Mouse (Mus musculus) kidney, postnatal 0 days (tissue): ENCODE measurements around the gene Rexo4. TPM values are rescaled to one million over a fixed set of nuclear protein-coding genes. Genes with fewer than 3 reads are reported as not detected.
A peak's percentile ranks its signal among the peaks of the same experiment; 100 is the strongest.

Source experiments
- ATAC-seq: fragments of 200-750 bp; cut with Nextera tagmentation; replicated peaks from 2 replicates; pipeline ENCODE4 v1.8.0; 2017; ENCODE audit warnings: low read depth, moderate number of reproducible peaks, moderate TSS enrichment, moderate library complexity; ENCODE audit not compliant: low FRiP score
- DNase-seq: peaks from one replicate; pipeline ENCODE4 v3.0.0-alpha.2; 2016; ENCODE audit warnings: low spot score
- H3K27ac ChIP-seq: fragments of 300-500 bp; sonication (generic); 2 replicates; pipeline ENCODE4 v1.5.1; 2014; ENCODE audit warnings: mild to moderate bottlenecking
- H3K27me3 ChIP-seq: fragments of 300-500 bp; sonication (generic); 2 replicates; pipeline ENCODE4 v1.6.1; 2014; ENCODE audit warnings: low read length, mixed read lengths; ENCODE audit not compliant: insufficient read depth
- H3K36me3 ChIP-seq: fragments of 300-500 bp; sonication (generic); 2 replicates; pipeline ENCODE4 v1.6.1; 2014; ENCODE audit warnings: low read length, mixed read lengths; ENCODE audit not compliant: insufficient read depth
- H3K4me1 ChIP-seq: fragments of 300-500 bp; sonication (generic); replicated peaks from 2 replicates; pipeline ENCODE4 v1.6.1; 2014; ENCODE audit warnings: antibody characterized with exemption, low read length, mixed read lengths; ENCODE audit not compliant: insufficient read depth
- H3K4me2 ChIP-seq: fragments of 300-500 bp; sonication (generic); 2 replicates; pipeline ENCODE4 v1.6.1; 2014; ENCODE audit warnings: mild to moderate bottlenecking, low read length, moderate library complexity, mixed read lengths
- H3K4me3 ChIP-seq: fragments of 300-500 bp; sonication (generic); replicated peaks from 2 replicates; pipeline ENCODE4 v1.5.1; 2014; ENCODE audit warnings: low read depth, low read length
- H3K9ac ChIP-seq: fragments of 300-500 bp; sonication (generic); 2 replicates; pipeline ENCODE4 v1.6.1; 2014; ENCODE audit warnings: low read depth, low read length
- H3K9me3 ChIP-seq: fragments of 300-500 bp; sonication (generic); replicated peaks from 2 replicates; pipeline ENCODE4 v1.6.1; 2016; ENCODE audit warnings: low read length, inconsistent platforms, mixed read lengths
- CTCF ChIP-seq: IDR thresholded peaks from 2 replicates; pipeline ENCODE4 v1.5.1; 2016; ENCODE audit warnings: antibody characterized with exemption, low read depth, mild to moderate bottlenecking, moderate library complexity
- WGBS: fragments of 180-500 bp; shearing (Covaris S2); extraction: QIAGEN DNeasy Blood & Tissue Kit; methylation state at CpG from one replicate; pipeline ENCODE4 v1.1.7; 2014; 5-methylcytosine and 5-hydroxymethylcytosine counted together
- polyA plus RNA-seq: library from polyadenylated mRNA; unstranded; fragments of >200 nt; fragmentation: Nextera tagmentation; extraction: Ambion mirVana; gene quantifications from 2 replicates; pipeline ENCODE4 v1.2.1, GENCODE M21; 2015

Rexo4 gene
- polyA plus RNA-seq: 34.3 TPM in 2 replicates

- no peaks in the 10 kb centered on the region for H3K27me3 ChIP-seq
- WGBS: under 1% methylated on average over 50 of the region's 50 CpGs
- peak within 1 kb of the TSS; percentile 82 for H3K9ac ChIP-seq
- H3K4me3 ChIP-seq: peak within 1 kb of the TSS; percentile 67
- no peak for TF ChIP-seq CTCF
- peaks cover 11% of the 10 kb centered on the region for H3K36me3 ChIP-seq
- peaks cover 9% of the 10 kb centered on the region; the same call in 1 of the 2 replicates for H3K4me1 ChIP-seq
- ATAC-seq (peak; percentile 92), DNase-seq (peak; percentile 96)
- H3K4me2 ChIP-seq: peak within 1 kb of the TSS; percentile 59
- no peaks in the 10 kb centered on the region for H3K9me3 ChIP-seq
- peak within 1 kb of the TSS; percentile 100 for H3K27ac ChIP-seq
Measured at GRCm38 (mm10) chr2:26963923-26964723, at the start of gene Rexo4. Gene Rexo4, minus strand, starts transcription at chr2:26964386.

- peaks cover 9% of the 10 kb centered on the region; the same call in 1 of the 2 replicates for H3K36me3 ChIP-seq
- H3K4me3 ChIP-seq: peak within 1 kb of the TSS; percentile 84
- peak within 1 kb of the TSS; percentile 90 for H3K9ac ChIP-seq
- peak; percentile 96 for ATAC-seq
- peak within 1 kb of the TSS; percentile 83 for H3K4me2 ChIP-seq
- H3K4me1 ChIP-seq: peaks cover 8% of the 10 kb centered on the region; the same call in 1 of the 2 replicates
- H3K27me3 ChIP-seq: no peaks in the 10 kb centered on the region
- peak; percentile 95 for DNase-seq
- peak; percentile 9; the same call in 1 of the 2 replicates for TF ChIP-seq CTCF
- no peaks in the 10 kb centered on the region for H3K9me3 ChIP-seq
- 1% methylated on average over 41 of the region's 43 CpGs for WGBS
- H3K27ac ChIP-seq: peak within 1 kb of the TSS; percentile 92
Measured at GRCm38 (mm10) chr2:27009714-27010244, 45.6 kb upstream of the Rexo4 start, which contains the start of gene Cacfd1. Gene Cacfd1, plus strand, starts transcription at chr2:27009926.

DNA sequence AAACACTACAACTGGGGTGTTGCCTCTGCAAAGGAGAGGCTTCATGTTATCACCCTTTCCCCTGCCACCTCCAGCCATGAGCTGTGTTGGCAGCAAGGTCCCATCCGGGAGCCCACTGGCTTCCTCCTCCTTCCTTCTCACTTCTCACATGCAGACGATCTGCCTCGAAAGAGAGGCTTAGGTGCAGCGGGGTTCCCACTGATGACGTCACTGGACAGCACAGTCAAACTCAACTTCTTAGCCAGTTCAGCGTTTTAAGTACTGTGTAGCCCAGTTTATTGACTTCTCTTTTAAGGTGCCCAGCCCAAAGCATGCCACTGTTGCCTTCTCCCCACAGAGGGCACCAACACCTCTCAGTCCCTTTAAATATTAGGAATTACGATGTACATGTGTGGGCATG lies 43.5 kb upstream of the Rexo4 start:
- no peak overlapping the region for H3K4me2 ChIP-seq
- 76% methylated on average over 7 of the region's 7 CpGs for WGBS
- H3K4me3 ChIP-seq: no peak overlapping the region
- no peak for TF ChIP-seq CTCF
- no peaks in the 10 kb centered on the region for H3K9me3 ChIP-seq
- DNase-seq (no peak), ATAC-seq (no peak)
- H3K9ac ChIP-seq: no peak overlapping the region
- H3K27me3 ChIP-seq: no peaks in the 10 kb centered on the region
- H3K4me1 ChIP-seq: peaks cover 8% of the 10 kb centered on the region; the same call in 1 of the 2 replicates
- H3K36me3 ChIP-seq: no peaks in the 10 kb centered on the region
- no peak overlapping the region for H3K27ac ChIP-seq

GRCm38 (mm10) chr2:27006255-27006654 lies 42.1 kb upstream of the Rexo4 start:
- H3K27me3 ChIP-seq: no peaks in the 10 kb centered on the region
- no peaks in the 10 kb centered on the region for H3K9me3 ChIP-seq
- DNase-seq: no peak
- WGBS: 59% methylated on average over 4 of the region's 4 CpGs
- H3K4me3 ChIP-seq: no peak overlapping the region
- no peak for ATAC-seq
- H3K9ac ChIP-seq: no peak overlapping the region
- TF ChIP-seq CTCF: no peak
- no peak overlapping the region for H3K27ac ChIP-seq
- no peak overlapping the region for H3K4me2 ChIP-seq
- peaks cover 8% of the 10 kb centered on the region; the same call in 1 of the 2 replicates for H3K4me1 ChIP-seq
- H3K36me3 ChIP-seq: no peaks in the 10 kb centered on the region

GRCm38 (mm10) chr2:26997993-26998392 lies 33.8 kb upstream of the Rexo4 start:
- ATAC-seq (no peak), DNase-seq (no peak)
- Histone ChIP-seq H3K27me3 (no peaks in the 10 kb centered on the region), H3K4me1 (no peaks in the 10 kb centered on the region), H3K9ac (no peak overlapping the region), H3K9me3 (no peaks in the 10 kb centered on the region), H3K27ac (no peak overlapping the region), H3K4me3 (no peak overlapping the region), H3K4me2 (no peak overlapping the region), H3K36me3 (no peaks in the 10 kb centered on the region)
- WGBS: 95% methylated on average over 6 of the region's 7 CpGs
- TF ChIP-seq CTCF: no peak

DNA sequence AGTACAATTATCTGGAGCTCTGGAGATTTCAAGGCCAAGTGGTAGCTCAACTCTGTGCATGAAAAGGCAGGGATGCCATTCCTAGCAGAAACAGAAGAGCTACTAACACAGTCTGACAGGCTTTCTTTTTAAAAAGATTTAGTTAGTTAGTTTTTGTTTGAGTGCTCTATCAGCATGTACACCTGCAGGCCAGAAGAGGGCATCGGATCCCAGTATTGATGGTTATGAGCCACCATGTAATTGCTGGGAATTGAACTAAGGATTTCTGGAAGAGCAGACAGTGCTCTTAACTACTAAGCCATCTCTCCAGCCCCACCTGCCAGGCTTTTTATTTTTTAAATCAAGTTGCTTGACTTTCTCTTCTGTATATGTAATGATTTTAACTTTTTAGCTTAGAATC lies 33.3 kb upstream of the Rexo4 start:
- TF ChIP-seq CTCF: peak; percentile 51
- Histone ChIP-seq H3K27ac (no peak overlapping the region), H3K27me3 (no peaks in the 10 kb centered on the region), H3K4me3 (no peak overlapping the region), H3K4me2 (no peak overlapping the region), H3K36me3 (no peaks in the 10 kb centered on the region), H3K9ac (no peak overlapping the region), H3K9me3 (no peaks in the 10 kb centered on the region), H3K4me1 (no peaks in the 10 kb centered on the region)
- WGBS: 96% methylated on average over 1 of the region's 1 CpGs
- ATAC-seq (no peak), DNase-seq (no peak)
